Mouse (Mus musculus) liver, postnatal 0 days (tissue): ENCODE measurements around the gene Dab2.

ENCODE experiments used
- CTCF ChIP-seq: sonication (generic); IDR thresholded peaks from 2 replicates; pipeline ENCODE4 v1.5.1; 2016; ENCODE audit warnings: antibody characterized with exemption, low read depth
- EP300 ChIP-seq: IDR thresholded peaks from 2 replicates; pipeline ENCODE4 v1.6.1; 2016; ENCODE audit warnings: antibody characterized with exemption, low read depth, mild to moderate bottlenecking

DNA sequence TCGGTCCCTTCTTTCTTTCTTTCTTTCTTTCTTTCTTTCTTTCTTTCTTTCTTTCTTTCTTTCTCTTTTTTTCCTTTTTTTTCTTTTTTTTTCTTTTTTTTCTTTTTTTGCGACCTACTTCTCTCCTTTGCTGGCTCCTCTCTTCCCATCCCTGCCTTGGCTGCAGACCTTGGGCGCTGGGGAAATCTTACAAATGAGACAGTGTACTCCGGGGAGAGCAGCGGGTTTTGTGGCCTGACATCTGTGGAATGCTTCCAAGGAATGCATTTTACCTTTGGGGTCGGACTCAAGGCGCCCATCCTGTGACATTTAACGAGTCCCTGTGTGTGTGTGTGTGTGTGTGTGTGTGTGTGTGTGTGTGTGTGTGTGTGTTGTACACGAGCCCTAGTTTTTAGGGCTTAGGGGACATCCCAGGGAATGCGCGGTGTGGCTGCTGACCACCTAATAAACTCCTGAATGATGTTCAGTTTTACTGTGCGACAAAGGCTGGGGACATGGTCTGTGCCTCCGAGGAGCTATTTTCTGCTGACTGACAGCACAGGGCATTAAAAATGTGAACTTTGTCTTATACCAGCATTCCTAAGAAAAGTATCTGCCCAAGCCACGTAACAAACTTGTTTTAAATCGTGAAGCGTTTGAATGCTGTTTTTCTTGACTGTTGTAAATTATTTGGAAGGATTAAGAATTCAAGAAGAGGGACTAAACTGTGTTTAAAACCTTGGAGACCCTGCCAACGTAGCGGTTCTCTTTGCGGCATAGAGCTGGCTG, 87.6 kb downstream of the Dab2 start:
- no peak for TF ChIP-seq CTCF
- no peak for TF ChIP-seq EP300
